Mouse (Mus musculus) heart, postnatal 36 days (tissue): ENCODE data around the gene Apobec2. TPM values are rescaled to one million over a fixed set of nuclear protein-coding genes. Genes with fewer than 3 reads are reported as not detected.

ENCODE experiments used
- total RNA-seq, 2 experiments: library from RNA; stranded (reverse); gene quantifications; 2 replicates each; pipeline ENCODE4 v1.2.3; 2021

Gene Apobec2
- total RNA-seq, 2 experiments from 2014 or later, result 236 to 256 TPM

Other genes with a start within 250 kb of the Apobec2 start
- gene Trem1, start 200.2 kb downstream of the Apobec2 start, total RNA-seq, result not detected
- gene Trem3, start 185.2 kb downstream of the Apobec2 start, total RNA-seq, result not detected
- gene Treml4, start 168.6 kb downstream of the Apobec2 start, total RNA-seq, result under 1 TPM in 1 of 2 experiments, not detected in 1; 0.19 TPM
- under 1 TPM; 0.58 to 0.62 TPM for gene Treml2, start 133.4 kb downstream of the Apobec2 start, total RNA-seq
- gene B430306N03Rik, start 116.8 kb downstream of the Apobec2 start, total RNA-seq, result under 1 TPM; 0.17 to 0.41 TPM
- 1 to 10 TPM; 1.5 to 2.2 TPM for gene Trem2, start 86.5 kb downstream of the Apobec2 start, total RNA-seq
- under 1 TPM; 0.35 to 0.36 TPM for gene Treml1, start 73.0 kb downstream of the Apobec2 start, total RNA-seq
- 10 to 100 TPM; 15.3 to 20.6 TPM for gene Nfya, start 23.0 kb downstream of the Apobec2 start, total RNA-seq
- 10 to 100 TPM; 15.8 to 16.3 TPM for gene Oard1, start 22.9 kb downstream of the Apobec2 start, total RNA-seq
- under 1 TPM; 0.27 to 0.64 TPM for gene Tspo2, start 18.6 kb upstream of the Apobec2 start, total RNA-seq
- gene Unc5cl, start 22.0 kb upstream of the Apobec2 start, total RNA-seq, result under 1 TPM in 1 of 2 experiments, not detected in 1; 0.24 TPM